Mouse (Mus musculus): Measurements from ENCODE around the gene Fxr2.
"Not testable (repeated sequence)": the region's sequence is repeated elsewhere in the genome, so short reads cannot be mapped to it uniquely, and the experiment has no call there.

Fxr2 gene

DNA sequence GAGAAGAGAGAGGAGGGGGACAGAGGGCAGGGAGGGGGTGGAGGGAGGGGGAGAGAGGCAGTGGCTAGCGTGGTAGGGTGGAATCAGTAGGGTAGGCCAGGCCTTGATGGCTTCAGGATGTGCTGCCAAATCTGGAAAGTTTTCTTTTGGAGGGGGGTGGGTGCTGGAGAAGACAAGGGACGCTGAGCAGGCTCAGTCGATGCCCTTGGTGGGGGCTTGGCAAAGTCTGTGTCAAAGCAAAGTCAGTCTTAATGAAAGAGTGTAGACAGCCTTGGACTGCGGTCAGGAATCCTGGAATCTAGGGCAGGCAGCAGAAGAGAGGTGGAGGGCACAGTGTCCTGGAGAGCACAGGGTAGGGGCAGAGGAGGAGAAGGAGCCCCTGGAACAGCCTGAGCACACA is 21.9 kb upstream of the Fxr2 start:
- no peak for DNase-seq (ENCODE audit: low read depth)

DNA sequence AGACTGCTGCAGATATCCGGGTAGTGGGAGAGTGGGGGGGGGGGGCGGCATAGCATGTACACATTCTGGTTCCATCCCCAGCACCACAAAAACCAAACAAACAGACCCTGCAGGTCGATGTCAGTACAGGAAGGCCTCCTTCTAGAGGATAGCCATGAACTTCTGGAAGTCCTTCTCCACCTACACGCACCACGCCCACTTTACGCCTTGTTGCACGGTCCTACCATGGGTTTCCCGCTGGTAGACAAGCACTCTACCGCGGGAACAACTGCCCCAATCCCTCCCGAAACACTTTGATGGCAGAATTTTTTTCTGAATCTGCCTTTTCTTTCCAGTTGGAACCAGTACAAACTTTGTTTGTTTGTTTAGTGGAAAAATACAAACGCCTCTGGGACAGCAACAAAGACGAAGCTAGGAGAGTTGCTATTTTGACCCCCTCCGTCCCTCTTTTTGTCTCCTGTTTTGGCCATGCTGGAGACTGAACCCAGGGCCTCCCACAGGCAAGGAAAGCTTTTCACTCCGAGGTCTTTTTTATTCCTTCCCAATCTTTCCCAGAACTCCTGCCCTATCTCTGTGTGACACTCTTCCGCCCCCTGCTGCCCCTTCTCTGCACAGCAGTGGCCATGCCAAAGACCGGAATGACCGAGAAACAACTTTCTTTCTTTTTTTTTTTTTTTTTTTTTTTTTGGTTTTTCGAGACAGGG is 19.1 kb upstream of the Fxr2 start:
- DNase-seq (ENCODE audit: low read depth): peak; percentile 51

DNA sequence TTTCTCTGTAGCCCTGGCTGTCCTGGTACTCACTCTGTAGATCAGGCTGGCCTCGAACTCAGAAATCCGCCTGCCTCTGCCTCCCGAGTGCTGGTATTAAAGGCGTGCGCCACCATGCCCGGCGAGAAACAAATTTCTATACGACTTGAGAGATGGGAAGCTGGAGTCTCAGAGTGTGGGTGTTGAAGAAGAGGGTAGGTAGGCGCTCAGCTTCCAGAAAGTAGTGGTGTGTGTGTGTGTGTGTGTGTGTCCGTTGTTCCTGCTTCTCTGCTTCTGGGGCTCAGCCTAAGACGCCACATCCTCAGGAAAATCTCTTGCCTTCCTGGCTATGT is 18.6 kb upstream of the Fxr2 start:
- not testable (repeated sequence) for DNase-seq (ENCODE audit: low read depth)

DNA sequence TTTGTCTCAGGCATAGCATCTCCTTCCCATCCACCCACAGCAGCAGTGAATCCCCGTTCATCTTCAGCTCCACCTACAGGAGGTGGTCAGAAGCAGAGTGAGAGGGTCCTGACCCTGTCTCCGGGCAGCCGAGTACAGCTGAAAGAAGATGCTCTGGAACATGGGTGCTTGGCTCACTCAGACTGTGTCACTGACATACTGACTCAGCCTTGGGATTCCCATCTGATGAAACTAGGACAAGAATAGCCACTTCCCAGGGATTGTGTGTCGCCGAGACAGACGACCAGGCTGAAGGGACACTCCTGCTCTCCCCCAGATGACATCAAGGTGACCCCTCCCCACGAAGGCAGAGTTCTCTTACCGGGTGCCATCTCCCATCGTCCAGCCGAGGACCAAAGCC is 16.0 kb upstream of the Fxr2 start:
- DNase-seq (ENCODE audit: low read depth): no peak

DNA sequence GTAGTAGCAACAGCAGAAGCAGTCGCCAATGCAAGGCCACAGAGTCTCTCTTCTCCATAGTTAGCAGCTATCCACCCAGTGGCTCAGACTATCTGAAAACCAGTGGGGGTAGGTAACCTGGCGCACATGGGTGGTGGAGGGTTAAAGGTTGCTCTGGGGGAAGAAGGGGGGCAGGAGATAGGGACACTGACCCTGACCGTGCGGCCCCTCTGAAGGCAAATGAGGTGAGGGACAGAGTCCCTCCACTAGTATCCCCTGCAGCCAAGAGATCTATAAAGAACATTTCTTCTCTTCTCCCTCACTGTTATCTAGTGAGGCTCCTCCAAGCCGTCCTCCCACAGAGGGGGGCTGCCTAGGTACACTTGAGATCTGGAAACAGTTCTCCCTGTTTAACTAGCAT is 15.0 kb upstream of the Fxr2 start, which contains the start of gene Shbg:
Gene Shbg, minus strand, starts transcription at position 101 of the 400 bp plus-strand sequence.
- no peak for DNase-seq (ENCODE audit: low read depth)

DNA sequence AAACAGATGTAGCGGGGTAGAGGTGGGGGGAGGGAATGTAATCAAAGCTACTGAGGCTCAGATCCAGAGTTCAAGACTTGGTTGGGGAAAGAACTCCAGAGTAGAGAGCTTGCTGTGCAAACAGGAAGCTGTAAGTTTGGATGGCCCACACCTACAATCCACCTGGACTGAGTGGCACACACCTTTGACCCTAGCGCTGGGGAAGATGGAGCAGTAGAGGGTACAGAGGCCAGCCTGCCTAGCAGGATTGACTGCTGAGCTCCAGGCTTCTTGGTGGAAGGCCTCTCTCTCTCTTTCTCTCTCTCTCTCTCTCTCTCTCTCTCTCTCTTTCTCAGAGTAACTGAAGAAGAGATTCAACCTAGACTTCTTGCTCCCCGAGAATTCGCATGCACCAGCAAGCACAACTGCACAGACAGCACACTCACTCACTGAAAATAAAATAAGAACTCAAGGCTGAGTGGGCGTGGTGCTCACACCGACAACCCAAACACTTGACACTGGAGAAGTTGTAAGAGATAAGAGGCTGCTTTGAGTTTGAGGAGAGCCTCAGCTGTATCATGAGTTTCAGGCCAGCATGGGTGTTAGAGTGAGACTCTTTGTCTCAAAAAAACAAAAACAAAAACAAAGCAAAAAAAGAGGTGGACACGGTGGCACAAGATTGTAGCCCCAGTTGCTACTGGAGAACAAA is 12.3 kb upstream of the Fxr2 start:
- DNase-seq (ENCODE audit: low read depth): no peak

DNA sequence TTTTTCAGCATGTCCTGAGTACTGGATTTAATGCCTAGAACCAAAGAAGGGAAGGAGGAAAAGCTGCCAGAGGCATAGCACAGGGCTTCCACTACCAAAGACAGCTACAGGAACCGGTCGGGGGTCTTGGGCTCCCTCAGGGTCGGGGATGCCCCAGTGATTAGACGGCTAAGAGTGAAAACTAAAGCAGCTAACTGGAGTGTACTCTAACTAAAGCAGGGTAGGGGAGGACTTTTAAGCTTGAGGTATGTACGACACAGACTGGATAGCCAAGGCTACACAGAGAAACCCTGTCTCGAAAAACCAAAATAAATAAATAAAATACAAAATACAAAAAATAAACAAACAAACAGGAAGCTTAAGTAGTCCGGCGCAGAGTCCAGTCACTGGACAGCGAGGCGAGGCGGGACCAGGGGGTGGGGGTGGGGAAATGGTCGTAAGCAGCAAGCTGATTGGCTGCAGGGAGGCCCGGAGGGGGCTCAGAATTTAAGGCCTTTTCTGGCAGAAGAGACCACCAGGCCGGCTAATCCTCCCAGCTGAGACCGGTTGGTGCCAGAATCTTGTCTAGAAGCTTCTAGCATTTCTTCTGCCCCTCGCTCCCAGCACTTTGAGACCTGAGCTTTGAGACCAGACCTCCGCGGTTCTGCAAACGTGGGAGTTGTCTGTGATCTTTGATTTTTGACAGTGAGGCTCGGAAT is 11.1 kb upstream of the Fxr2 start, which contains the start of gene Sat2:
Gene Sat2, plus strand, starts transcription at position 454 of the 698 bp plus-strand sequence.
- DNase-seq (ENCODE audit: low read depth): no peak

DNA sequence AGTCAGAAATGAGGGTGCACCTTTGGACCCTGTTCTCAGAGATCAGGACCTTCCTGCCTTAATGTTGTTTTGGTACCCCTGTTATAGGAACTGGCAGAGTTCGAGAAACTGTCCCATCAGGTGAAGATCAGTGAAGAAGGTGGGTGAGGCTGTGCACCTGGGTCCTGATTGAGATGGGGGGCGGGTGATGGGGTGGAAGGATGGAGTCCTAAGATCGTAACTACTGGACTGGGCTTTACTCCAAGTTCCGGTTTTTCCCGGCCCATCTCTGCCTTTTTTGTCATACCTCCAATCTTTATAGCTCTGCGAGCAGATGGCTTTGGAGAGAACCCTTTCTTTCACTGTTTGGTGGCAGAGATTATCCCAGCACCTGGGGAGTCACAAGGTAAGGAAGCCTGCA is 10.4 kb upstream of the Fxr2 start:
- no peak for DNase-seq (ENCODE audit: low read depth)

DNA sequence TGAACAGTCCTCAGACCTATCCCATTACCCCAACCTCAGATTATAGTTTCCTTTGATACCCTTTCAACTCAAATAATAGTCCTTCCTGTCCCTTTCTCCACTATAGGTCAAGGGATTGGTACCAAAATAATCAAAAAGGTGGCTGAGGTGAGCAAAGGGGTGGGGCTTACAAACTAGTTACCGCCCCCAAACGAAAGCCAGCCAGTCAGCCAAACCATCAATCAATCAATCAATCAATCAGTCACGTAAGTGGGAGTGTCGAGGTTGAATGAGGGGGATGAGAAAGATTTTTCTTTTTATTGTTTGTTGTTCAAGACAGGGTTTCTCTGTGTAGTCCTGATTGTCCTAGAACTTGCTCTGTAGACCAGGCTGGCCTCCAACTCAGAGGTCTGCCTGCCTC is 9.8 kb upstream of the Fxr2 start:
- DNase-seq (ENCODE audit: low read depth): no peak

DNA sequence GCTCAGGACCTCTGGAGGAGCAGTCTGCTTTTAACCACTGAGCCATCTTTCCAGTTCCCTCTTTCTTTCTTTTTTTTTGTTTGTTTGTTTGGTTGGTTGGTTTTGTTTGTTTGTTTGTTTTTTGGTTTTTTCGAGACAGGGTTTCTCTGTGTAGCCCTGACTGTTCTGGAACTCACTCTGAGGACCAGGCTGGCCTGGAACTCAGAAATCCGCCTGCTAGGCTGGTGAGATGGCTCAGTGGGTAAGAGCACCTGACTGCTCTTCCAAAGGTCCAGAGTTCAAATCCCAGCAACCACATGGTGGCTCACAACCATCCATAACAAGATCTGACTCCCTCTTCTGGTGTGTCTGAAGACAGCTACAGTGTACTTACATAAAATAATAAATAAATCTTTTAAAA is 8.5 kb upstream of the Fxr2 start:
- not testable (repeated sequence) for DNase-seq (ENCODE audit: low read depth)

DNA sequence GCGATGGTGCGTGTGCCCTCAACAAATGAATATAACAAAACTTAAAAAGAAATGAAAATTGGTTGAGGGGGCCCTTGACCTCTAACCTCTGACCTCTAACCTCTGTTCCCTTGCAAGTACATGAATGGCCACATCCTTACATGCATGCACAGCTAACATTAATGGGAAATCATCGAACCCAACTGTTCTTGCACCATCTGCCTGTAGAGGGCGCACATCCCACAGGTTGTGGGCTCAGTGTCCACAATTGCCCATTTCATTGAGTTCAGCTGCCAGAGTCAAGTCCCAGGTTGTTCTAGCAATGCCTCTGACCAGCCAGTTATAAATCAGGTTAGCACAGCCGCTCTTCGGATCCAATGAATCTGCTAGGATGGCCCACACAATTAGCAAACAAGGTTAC is 4.5 kb upstream of the Fxr2 start:
- DNase-seq (ENCODE audit: low read depth): peak; percentile 89

DNA sequence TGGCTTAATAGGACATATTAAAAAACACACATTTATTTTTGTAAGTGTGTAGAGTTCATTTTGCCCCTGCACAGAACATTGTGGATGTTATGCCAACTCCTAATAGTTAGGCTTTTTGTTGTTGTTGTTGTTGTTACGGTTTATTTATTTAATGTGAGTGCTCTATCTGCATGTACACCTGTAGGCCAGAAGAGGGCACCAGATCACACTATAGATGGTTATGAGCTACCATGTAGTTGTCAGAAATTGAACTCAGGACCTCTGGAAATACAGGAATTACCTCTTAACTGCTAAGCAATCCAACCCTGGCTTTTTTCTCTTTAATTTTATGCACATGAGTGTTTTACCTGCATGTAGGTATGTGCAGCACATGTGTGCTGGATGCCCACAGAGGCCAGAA is 3.0 kb upstream of the Fxr2 start:
- peak; percentile 78 for DNase-seq (ENCODE audit: low read depth)

DNA sequence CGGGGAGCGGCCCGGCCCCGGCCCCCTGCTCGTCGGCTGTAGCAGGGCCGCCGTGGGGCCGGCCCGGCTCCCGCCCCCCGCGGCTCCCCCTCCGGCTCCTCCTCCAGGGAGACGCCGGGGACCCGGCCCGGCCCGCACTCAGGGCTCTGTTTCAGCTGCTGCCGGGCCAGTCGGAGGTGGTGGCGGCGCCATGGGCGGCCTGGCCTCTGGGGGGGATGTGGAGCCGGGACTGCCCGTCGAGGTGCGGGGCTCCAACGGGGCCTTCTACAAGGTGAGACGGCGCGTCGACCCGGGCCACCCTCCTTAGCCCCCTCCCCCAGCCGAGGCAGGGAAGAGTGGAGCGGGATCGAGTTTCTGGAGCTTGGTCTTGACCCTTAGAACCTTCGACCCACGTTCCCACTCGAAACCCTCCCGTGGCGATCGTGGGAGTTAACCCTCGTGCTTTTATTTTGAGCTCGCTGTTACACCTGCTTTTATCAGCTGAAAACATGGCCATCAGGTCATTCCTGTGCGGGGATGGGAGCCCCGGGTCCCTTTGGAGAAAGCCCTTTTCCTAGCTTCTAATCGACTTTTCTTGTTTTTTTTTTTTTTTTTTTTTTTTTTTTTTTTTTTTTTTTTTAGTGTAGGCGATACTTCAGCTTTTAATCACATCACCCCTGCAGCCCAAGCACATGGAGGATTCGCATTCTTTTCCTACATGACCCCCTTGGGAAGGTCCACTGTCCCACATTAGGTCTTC is 507 bp downstream of the Fxr2 start:
- DNase-seq (ENCODE audit: low read depth): no peak

DNA sequence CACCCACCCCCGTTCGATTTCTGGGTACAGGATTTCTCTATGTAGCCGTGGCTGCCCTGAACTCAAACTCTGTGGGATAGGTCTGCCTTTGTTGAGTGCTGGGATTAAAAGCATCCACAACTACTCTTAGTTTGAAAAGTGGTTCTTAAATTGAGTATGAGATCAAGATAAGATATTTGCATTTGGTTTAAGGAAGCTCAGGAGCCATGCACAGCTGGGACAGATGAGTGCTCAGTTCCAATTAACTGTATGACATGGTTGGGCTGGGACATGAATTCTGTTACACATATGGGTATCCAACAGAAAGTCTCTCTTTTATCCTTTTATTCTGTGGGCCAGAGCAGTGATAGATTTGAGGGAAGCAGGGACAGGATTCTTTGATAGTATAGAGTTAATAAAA is 2.7 kb downstream of the Fxr2 start:
- DNase-seq (ENCODE audit: low read depth): no peak

DNA sequence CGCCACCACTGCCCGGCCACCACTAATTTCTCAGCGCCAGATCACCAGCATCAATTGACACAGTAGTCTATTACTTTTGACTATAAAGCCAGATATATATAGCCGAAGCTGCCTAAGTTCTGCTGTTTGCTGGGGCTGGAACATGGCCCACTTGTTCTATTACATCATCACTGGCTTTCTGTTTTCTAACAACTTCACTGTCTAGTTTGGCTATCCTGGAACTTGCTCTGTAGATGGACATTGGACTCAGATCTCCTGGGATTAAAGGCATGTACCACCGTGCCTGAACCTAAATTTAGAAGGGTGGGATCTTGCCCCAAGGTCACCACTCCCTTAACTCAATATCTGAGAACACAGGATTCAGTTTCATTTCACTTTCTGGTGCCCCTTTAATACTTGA is 13.1 kb downstream of the Fxr2 start:
- no peak for DNase-seq (ENCODE audit: low read depth)

DNA sequence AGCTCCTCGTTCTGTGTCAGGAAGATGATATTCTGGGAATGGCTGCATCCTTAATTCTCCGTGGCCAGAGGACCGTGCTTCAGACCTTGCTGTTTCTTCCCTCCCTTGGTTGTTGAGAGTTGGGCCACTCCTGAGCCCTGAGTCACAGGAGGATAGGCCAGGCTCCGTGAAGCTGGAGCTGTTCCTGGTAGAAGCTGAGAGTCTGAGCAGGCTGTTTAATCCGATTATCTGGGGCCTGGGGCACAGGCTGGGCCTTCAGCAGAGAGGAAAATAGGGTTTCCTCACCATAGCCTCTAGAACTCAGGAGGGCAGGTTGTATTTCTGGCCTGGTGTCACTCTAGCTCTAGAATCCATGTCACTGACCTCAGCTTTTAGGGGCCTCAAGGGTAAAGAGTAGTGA is 20.6 kb downstream of the Fxr2 start:
- no peak for DNase-seq (ENCODE audit: low read depth)

DNA sequence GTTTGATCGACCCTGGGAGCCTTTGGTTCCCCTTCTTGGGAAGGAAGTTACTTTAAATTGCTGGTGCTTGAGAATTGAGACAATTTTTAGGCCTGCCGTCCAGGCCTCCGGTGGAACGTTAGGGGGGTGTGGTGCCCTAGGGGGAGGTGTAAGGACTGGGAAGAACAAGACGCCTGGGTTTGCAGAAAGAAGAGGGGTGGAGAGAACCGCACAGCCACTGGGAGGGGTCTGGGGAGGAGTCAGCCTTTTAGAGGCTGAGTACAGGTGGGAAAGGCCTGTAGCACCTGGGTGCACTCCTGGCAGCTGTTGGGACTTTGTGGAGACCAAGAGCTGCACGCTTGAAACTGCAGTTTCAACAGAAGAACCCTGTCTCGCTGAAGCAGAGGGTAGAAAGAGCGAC is 22.0 kb downstream of the Fxr2 start:
- no peak for DNase-seq (ENCODE audit: low read depth)

DNA sequence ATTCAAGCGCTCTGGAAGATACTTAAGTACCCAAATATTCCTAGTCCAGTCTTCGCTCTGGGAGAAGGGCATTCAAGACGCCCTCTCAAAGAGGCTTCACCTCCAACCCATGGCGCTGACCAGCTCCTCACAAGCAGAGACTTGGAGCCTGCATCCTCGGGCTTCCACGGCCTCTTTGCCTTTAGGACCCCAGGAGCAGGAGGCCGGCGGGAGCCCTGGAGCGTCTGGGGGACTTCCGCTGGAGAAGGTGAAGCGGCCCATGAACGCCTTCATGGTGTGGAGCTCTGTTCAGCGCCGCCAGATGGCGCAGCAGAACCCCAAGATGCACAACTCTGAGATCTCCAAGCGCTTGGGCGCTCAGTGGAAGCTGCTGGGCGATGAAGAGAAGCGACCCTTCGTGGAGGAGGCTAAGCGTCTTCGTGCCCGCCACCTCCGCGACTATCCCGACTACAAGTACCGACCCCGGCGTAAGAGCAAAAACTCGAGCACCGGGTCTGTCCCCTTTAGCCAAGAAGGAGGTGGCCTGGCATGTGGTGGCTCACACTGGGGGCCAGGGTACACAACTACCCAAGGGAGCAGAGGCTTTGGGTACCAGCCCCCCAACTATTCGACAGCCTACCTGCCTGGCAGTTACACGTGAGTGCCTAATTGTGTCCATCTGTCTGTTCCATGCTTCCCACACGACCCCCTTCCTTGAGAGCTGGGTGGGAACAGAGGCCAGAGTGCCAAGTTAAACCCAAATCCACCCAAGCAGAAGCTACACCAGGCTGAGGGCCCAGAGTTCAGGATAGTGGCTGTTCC is 22.7 kb downstream of the Fxr2 start, which contains the start of gene Sox15:
Gene Sox15, plus strand, starts transcription at position 51 of the 801 bp plus-strand sequence.
- DNase-seq (ENCODE audit: low read depth): peak; percentile 56

DNA sequence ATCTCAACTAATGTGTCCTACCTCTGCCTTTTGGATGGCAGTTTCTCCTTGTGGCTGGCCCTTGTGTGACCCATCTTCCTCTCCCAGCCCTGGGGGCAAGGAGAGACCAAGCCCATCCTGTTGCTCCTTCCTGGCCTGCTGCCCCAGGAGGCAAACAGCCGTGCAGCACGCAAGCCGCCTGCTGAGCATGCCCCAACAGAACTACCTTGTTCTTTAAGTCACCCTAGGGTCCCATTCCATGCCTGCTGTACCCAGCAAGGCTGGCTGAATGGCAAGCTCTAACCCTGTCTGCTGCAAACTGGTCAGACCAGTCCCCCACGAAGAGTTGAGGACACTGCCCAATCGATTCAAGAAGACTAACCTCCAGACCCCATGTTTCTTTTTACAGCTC is 23.3 kb downstream of the Fxr2 start:
- DNase-seq (ENCODE audit: low read depth): no peak

DNA sequence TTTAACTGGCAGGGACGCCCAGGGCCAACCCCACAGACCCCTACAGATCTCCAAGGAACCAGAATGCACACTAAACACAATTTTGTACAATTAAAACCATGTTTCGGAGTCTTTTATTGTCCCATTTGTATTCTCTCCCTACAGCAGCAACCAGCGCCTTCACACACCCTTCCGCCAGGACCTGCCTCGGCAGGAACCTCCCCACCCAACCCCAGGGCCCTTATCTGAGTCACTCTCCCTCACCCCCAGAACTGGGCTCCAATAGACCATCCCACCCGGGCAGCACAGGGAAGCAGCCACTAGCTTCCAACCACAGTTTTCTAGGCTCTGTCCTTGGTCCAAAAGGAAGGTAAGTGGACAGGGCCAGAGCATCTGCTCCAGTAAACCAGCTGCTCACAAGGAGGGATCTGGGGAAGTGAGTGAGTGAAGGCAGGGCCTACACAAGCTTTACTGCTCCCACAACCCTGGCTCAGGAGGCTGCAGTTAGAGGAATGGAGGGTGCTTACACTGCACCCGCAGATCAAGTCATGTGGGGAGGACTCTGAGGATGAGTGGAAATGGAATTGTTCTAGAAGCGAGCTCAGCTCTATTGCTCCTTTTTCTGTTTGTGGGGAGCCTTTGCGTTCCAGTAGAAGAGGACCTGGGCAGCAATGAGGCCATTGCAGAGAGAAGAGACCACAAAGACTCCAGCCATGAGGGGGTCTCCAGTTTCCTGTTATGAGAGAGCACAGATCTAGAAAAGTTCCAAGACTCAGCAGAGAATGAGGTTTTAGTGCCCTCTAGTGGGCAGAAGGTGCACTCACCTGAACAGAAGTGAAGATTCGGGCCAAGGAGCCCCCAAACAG is 24.0 kb downstream of the Fxr2 start:
- DNase-seq (ENCODE audit: low read depth): peak; percentile 82

DNA sequence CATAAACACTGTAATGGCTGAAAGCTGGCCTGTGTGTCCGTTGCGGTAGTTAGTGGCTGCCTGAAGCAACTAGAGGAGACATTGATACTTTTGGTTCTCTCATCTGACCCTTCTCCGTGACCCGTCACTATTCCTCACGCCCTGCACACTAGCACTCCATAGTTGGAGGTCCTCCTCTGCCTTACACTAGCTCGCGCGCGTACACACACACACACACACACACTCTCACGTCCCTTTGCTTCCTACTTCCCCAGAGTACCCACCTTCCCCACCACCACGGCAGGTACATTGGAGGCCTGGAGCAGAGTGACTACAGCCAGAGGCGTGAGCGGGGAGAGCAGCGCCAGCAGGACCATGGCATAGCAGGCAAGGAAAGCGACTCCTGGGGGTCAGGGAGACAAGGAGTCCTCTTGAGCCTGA is 24.7 kb downstream of the Fxr2 start:
- DNase-seq (ENCODE audit: low read depth): no peak
